Mouse (Mus musculus): ENCODE data around the gene Pax3.

DNA sequence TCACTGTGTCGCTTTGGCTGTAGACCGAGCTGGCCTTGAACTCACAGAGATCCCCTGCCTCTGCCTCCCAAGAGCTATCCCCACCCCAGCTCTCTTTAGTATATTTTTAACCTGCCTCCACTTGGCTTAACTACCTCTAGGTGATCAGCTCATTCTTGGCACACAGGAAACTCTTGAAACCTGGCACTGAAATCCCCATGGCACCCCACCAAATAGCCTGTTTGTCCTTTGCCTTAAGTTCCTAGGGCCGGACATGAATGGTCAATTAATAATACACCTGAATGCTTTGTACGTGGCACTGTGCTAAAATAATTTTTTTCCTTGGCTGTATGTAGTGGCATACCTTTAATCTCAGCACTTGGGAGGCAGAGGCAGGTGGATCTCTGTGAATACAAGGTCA, 41.1 kb downstream of the Pax3 start:
- TF ChIP-seq GATA1 (IDR thresholded peaks at IDR 0.05; ENCODE audit: low read length) (no peak), TAL1 (IDR thresholded peaks at IDR 0.05; ENCODE audit: low read length) (no peak)
